ENCODE assay signal across 8 mouse cellular contexts in genomic region chr12:33313828-33314671, GRCm38 (mm10).
DNase-seq lines count a peak whose midpoint lies in the region; ATAC-seq and TF ChIP-seq lines count a peak whose summit lies in the region.

No protein-coding gene starts in this region.

- no peaks in the 10 kb centered on the region for H3K9me3 ChIP-seq in hindbrain, embryonic 10.5 days
- H3K9me3 ChIP-seq in neural tube, embryonic 15.5 days (replicated peaks) = no peaks in the 10 kb centered on the region

- H3K36me3 ChIP-seq in hindbrain, embryonic 10.5 days = no peaks in the 10 kb centered on the region
- H3K36me3 ChIP-seq in neural tube, embryonic 15.5 days = no peaks in the 10 kb centered on the region

- no peak for TF ChIP-seq POLR2A in lung, adult 2 months (IDR thresholded peaks at IDR 0.05; ENCODE audit: borderline replicate concordance, extremely low read depth, low read depth, low read length)

- H3K27me3 ChIP-seq in hindbrain, embryonic 10.5 days (ENCODE audit: insufficient read depth, poor library complexity, severe bottlenecking) = no peaks in the 10 kb centered on the region
- H3K27me3 ChIP-seq in neural tube, embryonic 15.5 days (replicated peaks) = no peaks in the 10 kb centered on the region

- WGBS in hindbrain, embryonic 10.5 days = 36% methylated on average over 14 of the region's 14 CpGs
- 5% methylated on average over 14 of the region's 14 CpGs for WGBS in lung, adult 2 months
- WGBS in neural tube, embryonic 15.5 days = 28% methylated on average over 14 of the region's 14 CpGs

- H3K9ac ChIP-seq in neural tube, embryonic 15.5 days (replicated peaks) = no peak overlapping the region

- peaks cover 21% of the 10 kb centered on the region for H3K4me1 ChIP-seq in hindbrain, embryonic 10.5 days (replicated peaks)
- H3K4me1 ChIP-seq in lung, adult 2 months (ENCODE audit: control insufficient read depth, insufficient read depth, low read length) = peaks cover 22% of the 10 kb centered on the region
- peaks cover 25% of the 10 kb centered on the region for H3K4me1 ChIP-seq in neural tube, embryonic 15.5 days

- TF ChIP-seq CTCF in lung, adult 2 months (IDR thresholded peaks at IDR 0.05; ENCODE audit: insufficient read depth, low read length) = no peak

- ATAC-seq in neural tube, embryonic 15.5 days (ENCODE audit: low FRiP score) = peak; percentile 60

- H3K4me3 ChIP-seq in hindbrain, embryonic 10.5 days = no peak overlapping the region
- H3K4me3 ChIP-seq in lung, adult 2 months (replicated peaks; ENCODE audit: extremely low read depth, low read depth, low read length) = peak overlapping the region; percentile 38
- H3K4me3 ChIP-seq in neural tube, embryonic 15.5 days (replicated peaks) = no peak overlapping the region; the same call in 1 of the 2 replicates

- peak overlapping the region; percentile 59 for H3K27ac ChIP-seq in hindbrain, embryonic 10.5 days
- peak overlapping the region; percentile 7 for H3K27ac ChIP-seq in neural tube, embryonic 15.5 days (replicated peaks)

- peak overlapping the region; percentile 40 for H3K4me2 ChIP-seq in neural tube, embryonic 15.5 days

- DNase-seq in MN1 (ENCODE audit: low spot score) = peak; percentile 74
- DNase-seq in cerebellum, adult 9-10 months = peak; percentile 92
- peak; percentile 42 to 48 for DNase-seq in frontal cortex, postnatal 14 days (ENCODE audit: low spot score in 2 of 2)
- DNase-seq in hindbrain, embryonic 10.5 days (ENCODE audit: low spot score) = no peak
- DNase-seq in layer of hippocampus, adult 8-10 months (ENCODE audit: low spot score in 2 of 2) = peak; percentile 54 to 62
- peak; percentile 72 for DNase-seq in lung, adult 2 months
- peak; percentile 21 for DNase-seq in testis, postnatal 14 days (ENCODE audit: low spot score)
